Mouse (Mus musculus) C2C12 (cell line): ENCODE data around the gene Pou6f1. TPM values are rescaled to one million over a fixed set of nuclear protein-coding genes. Genes with fewer than 3 reads are reported as not detected.

Experiments
- H3K27me3 ChIP-seq: one replicate; pipeline ENCODE4 v1.6.1; 2011; ENCODE audit not compliant: control insufficient read depth, insufficient read depth, insufficient read length
- H3K36me3 ChIP-seq: one replicate; pipeline ENCODE4 v1.6.1; 2011; ENCODE audit not compliant: control insufficient read depth, insufficient read depth
- H3K4me3 ChIP-seq: one replicate; pipeline ENCODE4 v1.5.1; 2011; ENCODE audit warnings: mild to moderate bottlenecking, control low read depth; ENCODE audit not compliant: poor library complexity, insufficient read depth, severe bottlenecking
- H3K79me2 ChIP-seq: one replicate; pipeline ENCODE4 v1.6.1; 2011; ENCODE audit not compliant: control insufficient read depth, insufficient read depth
- H3K79me3 ChIP-seq: one replicate; pipeline ENCODE4 v1.6.1; 2011; ENCODE audit warnings: low read depth, control low read depth
- H3ac ChIP-seq: one replicate; pipeline ENCODE3; 2011; ENCODE audit warnings: low read depth; ENCODE audit not compliant: control insufficient read depth, insufficient read length
- CEBPB ChIP-seq: IDR thresholded peaks from one replicate; pipeline ENCODE4 v1.6.1; 2011; ENCODE audit warnings: low read depth, mild to moderate bottlenecking, control low read depth, moderate library complexity
- CTCF ChIP-seq: IDR thresholded peaks from one replicate; pipeline ENCODE4 v1.5.1; 2011; ENCODE audit not compliant: control insufficient read depth, insufficient read depth, insufficient read length
- FOSL1 ChIP-seq: IDR thresholded peaks from one replicate; pipeline ENCODE4 v1.8.0; 2011; ENCODE audit warnings: mild to moderate bottlenecking, low read length; ENCODE audit not compliant: poor library complexity, insufficient read depth, severe bottlenecking
- MAX ChIP-seq: IDR thresholded peaks from one replicate; pipeline ENCODE4 v1.6.1; 2011; ENCODE audit warnings: mild to moderate bottlenecking, control low read depth
- MYOD1 ChIP-seq: IDR thresholded peaks from one replicate; pipeline ENCODE4 v1.6.1; 2011; ENCODE audit warnings: low read depth; ENCODE audit not compliant: control insufficient read depth, insufficient read length
- MYOG ChIP-seq: IDR thresholded peaks from one replicate; pipeline ENCODE4 v1.6.1; 2011; ENCODE audit not compliant: control insufficient read depth, insufficient read length; ENCODE audit errors: extremely low read depth
- USF1 ChIP-seq: IDR thresholded peaks from one replicate; pipeline ENCODE4 v1.6.1; 2011; ENCODE audit warnings: low read depth, mild to moderate bottlenecking, control low read depth, moderate library complexity
- polyA plus RNA-seq: library from polyadenylated mRNA; unstranded; fragments of >200 nt; fragmentation: generic; extraction: Trizol; gene quantifications from one replicate; pipeline ENCODE4 v1.2.1, GENCODE M21; 2012; ENCODE audit warnings: missing spikeins

The Pou6f1 gene
- polyA plus RNA-seq, 1 experiment = 5.5 TPM

- Histone ChIP-seq H3K36me3 (no peaks in the 10 kb centered on the region), H3K27me3 (peaks cover 4% of the 10 kb centered on the region), H3K4me3 (no peak overlapping the region), H3ac (no peak overlapping the region), H3K79me3 (no peaks in the 10 kb centered on the region), H3K79me2 (no peaks in the 10 kb centered on the region)
- TF ChIP-seq MYOD1 = no peak
Measured at GRCm38 (mm10) chr15:100601669-100602068, 1.9 kb upstream of the Pou6f1 start.

DNA sequence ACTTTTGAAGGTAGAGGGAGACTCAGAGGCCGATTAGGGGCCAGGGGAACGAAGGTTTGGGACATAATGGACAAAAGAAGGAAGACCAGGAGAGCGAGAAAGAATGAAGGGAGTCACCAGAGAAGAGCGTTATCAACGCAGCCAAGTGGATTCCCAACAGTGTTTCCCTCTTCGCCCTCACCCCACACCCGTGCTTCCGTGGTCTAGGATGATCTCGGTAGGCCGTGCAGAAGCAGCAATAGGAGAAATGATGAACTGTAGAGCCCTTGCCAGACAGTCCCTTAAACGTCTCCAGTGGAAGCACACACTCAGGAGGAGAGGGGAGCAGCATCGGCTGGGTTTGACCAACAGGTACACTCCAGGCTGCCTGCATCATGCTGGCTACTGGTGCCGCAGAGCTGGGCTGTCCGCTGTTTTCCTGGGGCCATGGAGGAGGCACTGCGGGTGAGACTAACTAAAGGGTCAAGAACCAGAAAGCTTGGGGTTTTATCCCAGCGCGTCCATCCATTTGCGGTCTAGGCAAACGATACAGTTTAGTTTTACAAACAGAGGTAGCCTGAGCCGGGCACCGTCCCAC lies 1.0 kb upstream of the Pou6f1 start:
- peaks cover 4% of the 10 kb centered on the region for H3K27me3 ChIP-seq
- H3ac ChIP-seq = no peak overlapping the region
- no peak overlapping the region for H3K4me3 ChIP-seq
- no peaks in the 10 kb centered on the region for H3K79me2 ChIP-seq
- no peak for TF ChIP-seq USF1
- TF ChIP-seq MYOG = no peak
- no peak for TF ChIP-seq CEBPB
- no peak for TF ChIP-seq MAX
- no peak for TF ChIP-seq CTCF
- TF ChIP-seq MYOD1 = no peak
- no peak for TF ChIP-seq FOSL1
- H3K36me3 ChIP-seq = no peaks in the 10 kb centered on the region
- no peaks in the 10 kb centered on the region for H3K79me3 ChIP-seq

GRCm38 (mm10) chr15:100600047-100600695 lies 387 bp upstream of the Pou6f1 start:
- no peaks in the 10 kb centered on the region for H3K79me3 ChIP-seq
- H3K27me3 ChIP-seq = peaks cover 4% of the 10 kb centered on the region

GRCm38 (mm10) chr15:100598883-100599275 lies 905 bp downstream of the Pou6f1 start:
- H3K27me3 ChIP-seq = peaks cover 4% of the 10 kb centered on the region
- no peaks in the 10 kb centered on the region for H3K79me3 ChIP-seq
- TF ChIP-seq CEBPB (no peak), MAX (no peak), FOSL1 (no peak), MYOD1 (no peak), MYOG (no peak), USF1 (no peak), CTCF (no peak)
- H3K4me3 ChIP-seq = no peak overlapping the region
- H3K79me2 ChIP-seq = no peaks in the 10 kb centered on the region
- peak overlapping the region; percentile 36 for H3ac ChIP-seq
- no peaks in the 10 kb centered on the region for H3K36me3 ChIP-seq

More at GRCm38 (mm10) chr15:100600047-100600695, 387 bp upstream of the Pou6f1 start:
- H3ac ChIP-seq = peak overlapping the region; percentile 70
- TF ChIP-seq CTCF = no peak
- TF ChIP-seq MYOD1 = no peak
- no peak for TF ChIP-seq MAX
- no peak for TF ChIP-seq USF1
- no peak for TF ChIP-seq CEBPB
- no peak for TF ChIP-seq FOSL1
- TF ChIP-seq MYOG = no peak
- no peaks in the 10 kb centered on the region for H3K79me2 ChIP-seq
- H3K36me3 ChIP-seq = no peaks in the 10 kb centered on the region
- peak overlapping the region; percentile 44 for H3K4me3 ChIP-seq

DNA sequence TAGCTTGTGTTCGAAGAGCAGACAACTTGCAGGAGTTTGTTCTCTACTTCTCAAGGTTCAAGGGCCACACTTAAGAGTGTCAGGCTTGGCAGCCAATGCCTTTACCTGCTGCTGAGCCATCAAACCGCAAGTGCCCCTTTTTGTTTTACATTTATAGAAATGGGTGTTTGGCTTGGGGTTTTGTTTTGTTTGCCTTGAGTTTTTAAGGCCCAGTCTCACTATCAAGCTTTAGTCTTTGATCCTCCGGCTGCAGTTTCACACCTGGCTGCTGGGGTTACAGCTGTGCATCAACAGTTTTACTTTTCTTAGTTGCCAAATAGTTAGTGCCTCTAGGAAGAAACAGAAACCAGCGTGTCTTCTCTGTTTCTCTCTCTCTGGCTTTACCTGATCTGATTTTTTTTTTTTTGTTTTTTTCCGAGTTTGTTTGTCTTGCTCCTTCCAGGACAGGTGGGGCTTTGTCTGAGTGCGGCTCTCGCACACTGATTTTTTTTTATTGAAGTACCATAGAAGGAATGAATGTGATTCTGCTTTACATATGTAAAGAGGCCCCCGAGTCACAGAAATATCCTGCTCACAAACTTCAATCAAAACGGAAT lies 1.4 kb downstream of the Pou6f1 start:
- Histone ChIP-seq H3K27me3 (peaks cover 4% of the 10 kb centered on the region), H3K4me3 (no peak overlapping the region), H3K79me2 (no peaks in the 10 kb centered on the region), H3K36me3 (no peaks in the 10 kb centered on the region), H3ac (no peak overlapping the region), H3K79me3 (no peaks in the 10 kb centered on the region)
- no peak for TF ChIP-seq USF1
- TF ChIP-seq CEBPB = no peak
- no peak for TF ChIP-seq MYOD1
- TF ChIP-seq CTCF = no peak
- TF ChIP-seq MAX = no peak
- TF ChIP-seq MYOG = no peak
- TF ChIP-seq FOSL1 = no peak
